Mouse (Mus musculus) frontal cortex, postnatal 10 days (tissue): ENCODE measurements at regions not wholly inside any gene's neighbourhood (a gene's known extent, or its start where the extent isn't known, plus 50 kb on each side); places are given as distances from the start of the nearest gene placed in this dataset.

Source experiments
- DNase-seq, 2 experiments: peaks; one replicate each; pipeline ENCODE4 v3.0.0; 2022; ENCODE audit warnings: low spot score in 2 of 2, mixed read lengths in 1 of 2

GRCm38 (mm10) chr3:83689068-83689976, 76.8 kb upstream of the Sfrp2 start:
- DNase-seq: no peak

- DNase-seq: no peak
Measured at GRCm38 (mm10) chr3:83694505-83694904, 71.6 kb upstream of the Sfrp2 start.

GRCm38 (mm10) chr3:83699751-83700150, 66.4 kb upstream of the Sfrp2 start:
- DNase-seq: no peak

- peak in 1 of 2 experiments; percentile 23 for DNase-seq
Measured at GRCm38 (mm10) chr3:83701075-83701474, 65.0 kb upstream of the Sfrp2 start.

- DNase-seq: no peak
Measured at GRCm38 (mm10) chr3:83704559-83704958, 61.6 kb upstream of the Sfrp2 start.

GRCm38 (mm10) chr3:83705253-83705652, 60.9 kb upstream of the Sfrp2 start:
- DNase-seq: no peak

- no peak for DNase-seq
Measured at GRCm38 (mm10) chr3:83706531-83707243, 59.4 kb upstream of the Sfrp2 start.

- DNase-seq: no peak
Measured at GRCm38 (mm10) chr3:83707278-83707677, 58.8 kb upstream of the Sfrp2 start.

- DNase-seq: no peak
Measured at GRCm38 (mm10) chr3:83708973-83709372, 57.1 kb upstream of the Sfrp2 start.

GRCm38 (mm10) chr3:83709531-83709930, 56.6 kb upstream of the Sfrp2 start:
- no peak for DNase-seq

GRCm38 (mm10) chr3:83710995-83711541, 55.1 kb upstream of the Sfrp2 start:
- DNase-seq: no peak

- no peak for DNase-seq
Measured at GRCm38 (mm10) chr3:83712355-83712754, 53.8 kb upstream of the Sfrp2 start.

GRCm38 (mm10) chr3:83714572-83714971, 51.5 kb upstream of the Sfrp2 start:
- no peak for DNase-seq
